Comparison of ENCODE assay signal across 35 mouse cellular contexts in genomic region chr6:40421099-40421498, GRCm38 (mm10). TPM values are rescaled to one million over a fixed set of nuclear protein-coding genes. Genes with fewer than 3 reads are reported as not detected.
"Had no signal": no experiment of that assay in that cellular context is flagged by ENCODE, and none has a peak within 500 bp of the region (broad histone marks: within the 10 kb centered on the region; RNA-seq: fewer than 3 reads in every experiment).

No protein-coding gene starts in this region.

- H3K27ac ChIP-seq: embryonic facial prominence, embryonic 10.5 days; embryonic facial prominence, embryonic 12.5 days; embryonic facial prominence, embryonic 13.5 days; embryonic facial prominence, embryonic 15.5 days; forebrain, embryonic 10.5 days; forebrain, embryonic 12.5 days; forebrain, embryonic 13.5 days; forebrain, embryonic 15.5 days; gastrocnemius, adult 2 months; heart, adult 2 months; heart, embryonic 10.5 days had no signal

- H3K27me3 ChIP-seq: embryonic facial prominence, embryonic 12.5 days; embryonic facial prominence, embryonic 13.5 days; embryonic facial prominence, embryonic 15.5 days; forebrain, embryonic 12.5 days; forebrain, embryonic 13.5 days; forebrain, embryonic 15.5 days had no signal

- H3K4me1 ChIP-seq: embryonic facial prominence, embryonic 10.5 days; embryonic facial prominence, embryonic 12.5 days; embryonic facial prominence, embryonic 13.5 days; embryonic facial prominence, embryonic 15.5 days; forebrain, embryonic 10.5 days; forebrain, embryonic 12.5 days; forebrain, embryonic 13.5 days; forebrain, embryonic 15.5 days; heart, embryonic 10.5 days had no signal

- ATAC-seq: forebrain, embryonic 13.5 days; forebrain, embryonic 14.5 days; forebrain, embryonic 15.5 days; forebrain, embryonic 16.5 days; forebrain, postnatal 0 days had no signal

- H3K4me3 ChIP-seq: embryonic facial prominence, embryonic 10.5 days; embryonic facial prominence, embryonic 12.5 days; embryonic facial prominence, embryonic 13.5 days; embryonic facial prominence, embryonic 15.5 days; erythroblast, embryonic 14.5 days; forebrain, embryonic 10.5 days; forebrain, embryonic 12.5 days; forebrain, embryonic 13.5 days; forebrain, embryonic 15.5 days; gastrocnemius, adult 2 months; heart, adult 2 months; heart, embryonic 10.5 days had no signal

- DNase-seq: cerebellum, adult 9-11 months; cerebellum, postnatal 10 days; cerebellum, postnatal 14 days; cerebellum, postnatal 25 days; cerebellum, postnatal 36 days; embryo, embryonic 11 days; forebrain, postnatal 0 days; gastrocnemius, adult 2 months; gastrocnemius, postnatal 10 days; gastrocnemius, postnatal 14 days; gastrocnemius, postnatal 25 days; gastrocnemius, postnatal 36 days; heart, adult 11 months; heart, adult 18-20 months; heart, adult 2 months had no signal

- H3K9me3 ChIP-seq: embryonic facial prominence, embryonic 10.5 days; embryonic facial prominence, embryonic 12.5 days; embryonic facial prominence, embryonic 13.5 days; embryonic facial prominence, embryonic 15.5 days; forebrain, embryonic 10.5 days; forebrain, embryonic 12.5 days; forebrain, embryonic 13.5 days; forebrain, embryonic 15.5 days; heart, embryonic 10.5 days had no signal

- H3K36me3 ChIP-seq: embryonic facial prominence, embryonic 15.5 days; heart, embryonic 10.5 days had no signal

- H3K9ac ChIP-seq: embryonic facial prominence, embryonic 12.5 days; embryonic facial prominence, embryonic 13.5 days; embryonic facial prominence, embryonic 15.5 days; forebrain, embryonic 12.5 days; forebrain, embryonic 13.5 days; forebrain, embryonic 15.5 days; forebrain, postnatal 0 days had no signal

- H3K4me2 ChIP-seq: embryonic facial prominence, embryonic 12.5 days; embryonic facial prominence, embryonic 13.5 days; embryonic facial prominence, embryonic 15.5 days; forebrain, embryonic 12.5 days; forebrain, embryonic 13.5 days; forebrain, embryonic 15.5 days; heart, embryonic 11.5 days had no signal

RNA-seq across cellular contexts. Expression of gene E330009J07Rik, which starts 14.8 kb away (rescaled TPM):
- polyA plus RNA-seq: erythroblast, embryonic 14.5 days had no signal

RNA-seq across cellular contexts. Expression of gene Wee2, which starts 17.8 kb away (rescaled TPM):
- total RNA-seq: common myeloid progenitor, adult 5-6 weeks; forebrain, postnatal 0 days; gastrocnemius, adult 18-20 months; gastrocnemius, adult 2 months; gastrocnemius, adult 8-10 months; gastrocnemius, postnatal 10 days; gastrocnemius, postnatal 14 days; gastrocnemius, postnatal 25 days; gastrocnemius, postnatal 36 days; gastrocnemius, postnatal 4 days; granulocyte monocyte progenitor cell, adult 5-6 weeks; heart, adult 18-20 months; heart, adult 2 months; heart, adult 8-10 months had no signal
- polyA plus RNA-seq: embryonic facial prominence, embryonic 10.5 days; embryonic facial prominence, embryonic 11.5 days; embryonic facial prominence, embryonic 12.5 days; embryonic facial prominence, embryonic 13.5 days; embryonic facial prominence, embryonic 15.5 days; erythroblast, embryonic 14.5 days; heart, adult 2 months; heart, embryonic 11.5 days had no signal
